Mouse (Mus musculus) liver, embryonic 15.5 days (tissue): Measurements from ENCODE around the gene Nlgn2. TPM values are rescaled to one million over a fixed set of nuclear protein-coding genes. Genes with fewer than 3 reads are reported as not detected.

Experiments
- ATAC-seq: fragments of 200-750 bp; cut with Nextera tagmentation; 2 replicates; pipeline ENCODE4 v1.8.0; 2017; ENCODE audit warnings: moderate number of reproducible peaks, mild to moderate bottlenecking, moderate library complexity; ENCODE audit not compliant: insufficient read depth
- H3K27ac ChIP-seq: fragments of 300-500 bp; sonication (generic); replicated peaks from 2 replicates; pipeline ENCODE4 v1.5.1; 2015; ENCODE audit warnings: mild to moderate bottlenecking, inconsistent platforms
- H3K27me3 ChIP-seq: fragments of 300-500 bp; sonication (generic); 2 replicates; pipeline ENCODE4 v1.6.1; 2015; ENCODE audit warnings: mild to moderate bottlenecking, inconsistent platforms
- H3K36me3 ChIP-seq: fragments of 300-500 bp; sonication (generic); replicated peaks from 2 replicates; pipeline ENCODE4 v1.6.1; 2015; ENCODE audit warnings: moderate library complexity, mild to moderate bottlenecking, inconsistent platforms
- H3K4me1 ChIP-seq: fragments of 300-500 bp; sonication (generic); replicated peaks from 2 replicates; pipeline ENCODE4 v1.6.1; 2015; ENCODE audit warnings: inconsistent platforms
- H3K4me2 ChIP-seq: fragments of 300-500 bp; sonication (generic); 2 replicates; pipeline ENCODE4 v1.6.1; 2015; ENCODE audit warnings: moderate library complexity, mild to moderate bottlenecking, inconsistent platforms
- H3K4me3 ChIP-seq: fragments of 300-500 bp; sonication (generic); replicated peaks from 2 replicates; pipeline ENCODE4 v1.5.1; 2015; ENCODE audit warnings: mild to moderate bottlenecking, inconsistent platforms
- H3K9ac ChIP-seq: fragments of 300-500 bp; sonication (generic); 2 replicates; pipeline ENCODE4 v1.6.1; 2015; ENCODE audit warnings: moderate library complexity, mild to moderate bottlenecking, inconsistent platforms
- H3K9me3 ChIP-seq: fragments of 300-500 bp; sonication (generic); replicated peaks from 2 replicates; pipeline ENCODE4 v1.6.1; 2016; ENCODE audit warnings: inconsistent platforms
- WGBS: fragments of 180-500 bp; shearing (Covaris S2); methylation state at CpG from one replicate; pipeline ENCODE4 v1.1.7; 2015; ENCODE audit warnings: mixed read lengths; ENCODE audit not compliant: insufficient replicate concordance; 5-methylcytosine and 5-hydroxymethylcytosine counted together
- polyA plus RNA-seq: library from polyadenylated mRNA; unstranded; fragments of >200 nt; fragmentation: Nextera tagmentation; extraction: Ambion mirVana; gene quantifications from 2 replicates; pipeline ENCODE4 v1.2.1, GENCODE M21; 2015

The Nlgn2 gene
- 0.54 and 0.64 TPM in 2 replicates for polyA plus RNA-seq

DNA sequence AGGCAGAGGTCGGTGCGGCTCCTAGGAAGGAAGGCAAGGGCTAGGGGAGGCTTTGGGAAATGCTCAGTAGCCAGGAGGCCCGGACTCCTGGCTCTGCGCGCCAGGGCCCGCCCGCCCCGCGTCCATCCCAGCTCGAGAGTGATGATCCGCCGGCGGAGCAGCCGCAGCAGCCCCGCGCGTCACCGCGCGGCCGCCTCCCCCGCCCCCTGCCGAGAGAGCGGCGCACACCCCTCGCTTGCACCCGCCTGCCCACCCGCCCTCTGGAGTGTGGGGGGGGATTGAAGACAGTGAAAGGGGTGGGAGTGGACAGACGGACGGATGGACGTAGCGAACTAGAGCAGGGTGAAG is at the start of gene Nlgn2:
Nlgn2 (minus strand) TSS at position 181 of the 348 bp plus-strand sequence.
- Histone ChIP-seq H3K36me3 (0 out of 2 replicates have a peak, but pooled peaks cover 4% of the 10 kb centered on the region), H3K4me1 (peaks cover 67% of the 10 kb centered on the region), H3K9ac (peak within 1 kb of the TSS; percentile 81), H3K4me3 (peak within 1 kb of the TSS; percentile 78), H3K9me3 (no peaks in the 10 kb centered on the region), H3K27me3 (peaks cover 53% of the 10 kb centered on the region), H3K27ac (peak within 1 kb of the TSS; percentile 92), H3K4me2 (peak within 1 kb of the TSS; percentile 95)
- 0% methylated on average over 32 of the region's 32 CpGs for whole genome bisulfite sequencing
- peak; percentile 26 for ATAC-seq

DNA sequence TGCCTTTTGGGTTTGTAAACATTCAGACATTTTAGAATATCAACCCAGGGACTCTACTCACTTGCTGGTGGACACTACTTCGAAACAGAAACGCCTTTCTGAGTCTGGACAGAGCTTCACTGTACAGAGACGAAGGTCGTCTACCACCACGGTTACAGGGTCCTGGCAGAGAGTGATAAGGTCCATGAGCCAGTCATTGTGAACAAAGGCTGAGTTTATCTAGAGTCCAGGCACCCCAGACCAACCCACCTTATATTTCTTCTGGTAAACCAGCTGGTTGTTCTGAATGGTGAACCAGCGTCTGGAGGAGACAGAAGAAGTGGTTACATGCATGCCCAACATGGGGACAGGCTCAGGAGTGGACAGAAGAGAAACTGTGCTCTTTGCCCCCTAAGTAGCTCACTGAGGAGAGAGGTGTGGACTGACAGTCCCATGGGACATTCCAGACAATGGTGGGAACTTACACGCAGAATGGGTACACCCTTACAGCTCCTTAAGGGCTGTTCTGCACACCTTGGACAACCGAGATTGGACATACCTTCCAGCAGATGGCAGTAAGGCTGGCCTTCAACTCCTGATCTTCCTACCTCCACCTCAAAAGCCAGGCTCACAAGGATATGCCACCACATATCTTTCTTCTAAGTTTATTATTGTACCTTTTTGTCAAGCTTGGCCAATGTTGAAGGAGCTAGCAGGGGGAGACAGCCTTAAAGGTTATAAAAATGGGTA is 49.5 kb upstream of the Nlgn2 start:
- peak; percentile 84 for ATAC-seq
- Histone ChIP-seq H3K27ac (peak overlapping the region; percentile 69), H3K4me1 (peaks cover 66% of the 10 kb centered on the region), H3K36me3 (0 out of 2 replicates have a peak, but pooled peaks cover 7% of the 10 kb centered on the region), H3K4me3 (no peak overlapping the region), H3K4me2 (peak overlapping the region; percentile 48), H3K9me3 (no peaks in the 10 kb centered on the region), H3K27me3 (no peaks in the 10 kb centered on the region), H3K9ac (peak overlapping the region; percentile 2)
- 18% methylated on average over 8 of the region's 8 CpGs for WGBS

DNA sequence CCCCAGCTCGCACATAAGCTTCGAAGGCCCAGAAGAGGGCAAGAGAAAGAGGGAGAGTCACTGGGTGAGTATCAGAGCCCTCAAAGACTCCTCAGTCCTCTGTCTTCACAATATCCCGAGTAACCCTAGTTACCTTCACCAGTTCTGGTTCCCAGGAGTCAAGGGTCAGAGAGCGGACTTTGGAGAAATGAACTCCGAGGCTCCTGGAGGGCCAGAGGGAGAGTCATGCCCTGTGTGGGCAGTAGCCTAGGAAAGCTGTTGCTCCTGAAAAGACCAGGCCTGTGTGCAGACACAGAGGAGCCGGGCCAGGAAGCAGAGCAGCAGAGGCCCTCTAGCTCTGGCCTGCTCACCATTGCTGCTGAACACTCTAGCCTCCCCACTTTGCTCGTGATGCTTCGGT is 47.1 kb upstream of the Nlgn2 start:
- Histone ChIP-seq H3K36me3 (0 out of 2 replicates have a peak, but pooled peaks cover 7% of the 10 kb centered on the region), H3K4me2 (no peak overlapping the region), H3K4me3 (no peak overlapping the region), H3K4me1 (peaks cover 81% of the 10 kb centered on the region), H3K27ac (0 out of 2 replicates have a peak overlapping the region, but pooled peaks have one; percentile 41), H3K9me3 (no peaks in the 10 kb centered on the region), H3K27me3 (no peaks in the 10 kb centered on the region), H3K9ac (no peak overlapping the region)
- ATAC-seq: no peak
- 77% methylated on average over 8 of the region's 8 CpGs for WGBS

DNA sequence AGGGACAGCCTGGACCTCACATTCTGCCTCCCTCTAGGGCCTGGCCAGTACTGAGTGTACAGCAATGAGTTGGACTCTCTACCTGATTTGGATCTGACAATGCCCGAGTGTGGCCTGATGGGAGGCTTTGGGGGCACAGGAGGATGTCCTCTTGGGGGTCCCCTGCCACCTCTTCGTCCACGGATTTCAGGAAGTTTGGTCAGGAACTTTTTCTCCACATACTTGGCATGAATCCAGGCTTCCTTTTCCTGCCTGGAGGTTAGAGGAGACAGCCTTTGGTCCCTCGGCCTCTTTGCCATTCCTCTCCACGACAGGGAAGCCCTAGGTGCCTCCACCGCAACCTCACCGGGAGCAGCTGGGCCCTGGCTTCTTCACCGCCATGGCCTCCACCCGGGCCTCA is 46.7 kb upstream of the Nlgn2 start:
- no peaks in the 10 kb centered on the region for H3K27me3 ChIP-seq
- H3K4me1 ChIP-seq: peaks cover 83% of the 10 kb centered on the region
- no peak for ATAC-seq
- H3K9me3 ChIP-seq: no peaks in the 10 kb centered on the region
- WGBS: 71% methylated on average over 9 of the region's 9 CpGs
- H3K36me3 ChIP-seq: 0 out of 2 replicates have a peak, but pooled peaks cover 7% of the 10 kb centered on the region
- H3K27ac ChIP-seq: no peak overlapping the region
- H3K4me2 ChIP-seq: no peak overlapping the region
- no peak overlapping the region for H3K4me3 ChIP-seq
- H3K9ac ChIP-seq: no peak overlapping the region

DNA sequence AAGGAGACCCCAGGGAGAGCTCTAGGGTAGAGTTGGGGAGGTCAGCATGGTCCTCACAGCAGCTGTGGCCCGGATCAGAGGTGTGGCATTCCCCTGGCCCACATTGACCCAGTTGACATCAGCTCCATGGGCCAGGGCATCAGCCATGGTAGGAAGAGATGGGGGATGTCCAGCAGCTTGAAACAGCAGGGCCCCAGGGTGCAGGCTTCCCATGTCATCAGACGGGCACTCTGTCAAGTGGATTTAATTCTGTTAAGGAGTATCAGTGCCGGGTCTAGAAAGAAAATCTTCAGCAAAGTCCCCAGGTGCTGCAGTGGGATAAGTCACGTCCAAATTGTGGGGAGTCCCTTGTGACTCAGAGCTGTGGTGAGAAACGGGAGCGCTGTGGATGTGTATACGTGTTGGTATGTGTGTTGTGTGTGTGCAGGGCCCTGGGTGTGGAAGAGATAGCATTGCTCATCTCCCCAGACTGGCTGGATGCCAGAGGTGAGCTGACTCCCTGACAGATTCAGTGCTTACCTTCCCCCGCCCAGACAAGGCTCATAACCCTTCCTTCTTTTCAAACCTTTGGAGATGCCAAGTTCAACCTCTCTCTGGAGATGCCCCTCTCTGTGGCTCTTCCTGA is 46.1 kb upstream of the Nlgn2 start:
- Histone ChIP-seq H3K27me3 (no peaks in the 10 kb centered on the region), H3K4me1 (peaks cover 88% of the 10 kb centered on the region), H3K4me3 (no peak overlapping the region), H3K36me3 (0 out of 2 replicates have a peak, but pooled peaks cover 7% of the 10 kb centered on the region), H3K9ac (no peak overlapping the region), H3K9me3 (no peaks in the 10 kb centered on the region), H3K27ac (no peak overlapping the region), H3K4me2 (no peak overlapping the region)
- no peak for ATAC-seq
- WGBS: 69% methylated on average over 8 of the region's 8 CpGs

DNA sequence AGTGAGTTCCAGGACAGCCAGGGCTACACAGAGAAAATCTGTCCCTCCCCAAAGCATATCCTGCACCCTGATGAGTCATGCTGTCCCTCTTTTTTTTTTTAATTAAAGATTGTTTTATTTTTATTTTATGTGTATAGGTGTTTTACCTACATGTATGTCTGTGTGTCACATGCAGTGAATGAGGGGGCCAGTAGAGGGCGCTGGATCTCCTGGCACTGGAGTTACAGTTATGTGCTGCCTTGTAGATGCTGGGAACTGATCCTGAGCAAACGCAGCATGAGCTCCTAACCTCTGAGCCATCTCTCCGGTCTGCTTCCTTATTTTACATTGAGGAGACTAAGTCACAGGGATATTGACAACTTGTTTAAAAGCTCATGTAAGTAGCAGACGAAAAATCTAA is 45.5 kb upstream of the Nlgn2 start:
- ATAC-seq: no peak
- H3K4me2 ChIP-seq: no peak overlapping the region
- H3K9ac ChIP-seq: no peak overlapping the region
- H3K27me3 ChIP-seq: no peaks in the 10 kb centered on the region
- peaks cover 92% of the 10 kb centered on the region for H3K4me1 ChIP-seq
- H3K27ac ChIP-seq: no peak overlapping the region
- 67% methylated on average over 4 of the region's 4 CpGs for whole genome bisulfite sequencing
- no peak overlapping the region for H3K4me3 ChIP-seq
- H3K36me3 ChIP-seq: 0 out of 2 replicates have a peak, but pooled peaks cover 7% of the 10 kb centered on the region
- H3K9me3 ChIP-seq: no peaks in the 10 kb centered on the region

DNA sequence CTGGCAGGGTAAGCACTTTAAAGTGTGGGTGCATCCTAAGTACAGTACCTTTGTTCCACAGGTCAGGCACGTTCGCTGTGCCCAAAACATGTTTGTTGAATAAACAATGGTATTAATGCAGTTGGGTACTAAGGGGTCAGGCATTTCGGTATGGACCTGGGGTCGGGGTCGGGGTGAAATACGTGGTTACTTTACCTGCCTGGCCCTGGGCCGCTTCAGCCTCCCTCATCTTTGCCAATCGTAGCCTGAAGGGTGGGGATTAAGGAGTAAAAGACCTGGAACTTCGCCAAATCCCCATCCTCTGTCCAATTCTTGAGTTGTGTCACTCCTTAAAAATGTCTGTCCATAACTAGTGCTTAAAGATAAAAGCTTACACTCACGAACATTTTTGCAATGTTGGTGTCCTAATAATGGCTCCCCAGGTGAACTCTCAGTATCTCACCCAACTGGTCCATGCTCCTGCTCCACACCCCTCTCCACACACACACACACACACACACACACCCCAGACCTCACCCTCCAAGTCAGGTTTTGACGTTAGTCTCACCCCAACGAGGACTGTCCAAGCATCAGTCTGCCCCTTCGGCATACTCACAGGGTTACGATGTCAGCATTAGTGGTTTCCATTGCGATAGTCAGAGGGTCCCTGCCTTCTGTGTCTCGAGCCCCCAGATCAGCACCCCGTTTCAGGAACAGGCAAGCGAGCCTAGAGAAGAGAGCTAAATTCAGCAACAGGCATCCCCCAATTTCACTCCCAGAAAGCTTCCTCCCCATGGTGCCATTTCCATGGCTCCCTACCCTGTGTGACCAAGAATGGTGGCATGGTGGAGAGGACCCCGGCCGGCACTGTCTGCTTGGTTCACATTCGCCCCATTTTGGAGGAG is 44.4 kb upstream of the Nlgn2 start:
- Histone ChIP-seq H3K9ac (peak overlapping the region; percentile 64), H3K27me3 (0 out of 2 replicates have a peak, but pooled peaks cover 2% of the 10 kb centered on the region), H3K27ac (peak overlapping the region; percentile 87), H3K4me2 (peak overlapping the region; percentile 97), H3K36me3 (0 out of 2 replicates have a peak, but pooled peaks cover 7% of the 10 kb centered on the region), H3K4me1 (peaks cover 92% of the 10 kb centered on the region), H3K9me3 (no peaks in the 10 kb centered on the region), H3K4me3 (peak overlapping the region; percentile 64)
- ATAC-seq: no peak
- WGBS: 67% methylated on average over 21 of the region's 21 CpGs

DNA sequence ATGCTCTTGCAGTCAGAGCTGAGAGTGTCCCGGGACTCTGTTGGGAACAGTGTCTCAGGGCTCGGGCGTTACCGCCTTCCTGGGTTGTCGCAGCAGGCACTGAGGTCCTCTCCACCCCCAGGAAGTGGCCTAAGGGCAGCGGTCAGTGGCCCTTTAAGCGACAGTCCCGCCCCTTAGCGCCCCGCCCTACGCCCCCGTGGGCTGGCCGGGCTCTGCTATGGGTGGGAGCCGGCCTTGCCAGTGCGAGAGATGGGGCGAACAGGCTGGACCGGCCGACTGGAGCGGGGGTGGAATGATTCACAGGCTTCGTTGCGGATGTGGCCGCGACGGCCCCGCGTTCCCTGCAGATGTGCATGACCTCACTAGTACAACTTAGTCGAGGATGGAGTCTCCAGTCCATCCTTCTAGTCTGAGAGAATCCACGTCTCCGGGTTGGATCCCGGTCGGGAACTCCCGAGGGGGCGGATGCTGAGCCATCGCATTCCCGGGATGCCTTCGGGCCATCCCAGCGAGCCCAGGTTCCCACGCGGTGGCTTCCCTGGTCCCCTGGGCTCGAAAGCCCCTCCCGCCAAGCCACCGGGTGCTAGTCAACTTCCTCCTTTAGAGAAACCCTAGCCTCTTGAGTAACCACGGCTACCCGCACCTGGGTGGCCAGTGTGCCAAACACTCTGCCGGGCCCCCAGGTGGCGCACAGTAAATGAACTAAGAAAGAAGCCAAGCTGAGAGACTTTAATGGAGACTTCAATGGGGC is 43.4 kb upstream of the Nlgn2 start, which contains the start of gene Kctd11:
Kctd11 (minus strand) TSS at position 554 of the 751 bp plus-strand sequence.
- Histone ChIP-seq H3K4me2 (peak within 1 kb of the TSS; percentile 97), H3K9ac (peak within 1 kb of the TSS; percentile 64), H3K4me1 (peaks cover 92% of the 10 kb centered on the region), H3K36me3 (0 out of 2 replicates have a peak, but pooled peaks cover 7% of the 10 kb centered on the region), H3K27me3 (0 out of 2 replicates have a peak, but pooled peaks cover 3% of the 10 kb centered on the region), H3K9me3 (no peaks in the 10 kb centered on the region), H3K4me3 (peak within 1 kb of the TSS; percentile 64), H3K27ac (peak within 1 kb of the TSS; percentile 87)
- WGBS: under 1% methylated on average over 46 of the region's 46 CpGs
- ATAC-seq: peak; percentile 76

DNA sequence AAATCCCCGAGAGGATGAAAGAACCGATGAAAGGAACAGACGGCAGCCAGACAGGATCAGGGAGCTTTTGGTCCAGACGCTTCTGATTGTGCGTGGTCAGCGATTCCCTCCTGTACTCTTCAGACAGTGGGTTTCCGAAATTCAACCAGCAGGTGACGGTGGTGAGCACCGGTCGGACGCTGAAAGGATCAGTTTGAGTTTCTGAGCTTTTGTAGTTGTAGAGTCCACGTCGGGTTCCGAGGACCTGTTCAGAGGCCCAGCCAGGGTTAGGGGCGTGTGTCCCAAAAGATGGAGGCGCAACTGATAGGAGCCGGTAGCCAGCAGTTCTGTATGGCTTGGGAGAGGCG is 42.9 kb upstream of the Nlgn2 start:
- WGBS: under 1% methylated on average over 18 of the region's 18 CpGs
- Histone ChIP-seq H3K4me3 (peak overlapping the region; percentile 64), H3K27ac (peak overlapping the region; percentile 87), H3K9ac (peak overlapping the region; percentile 64), H3K27me3 (0 out of 2 replicates have a peak, but pooled peaks cover 3% of the 10 kb centered on the region), H3K4me1 (peaks cover 92% of the 10 kb centered on the region), H3K36me3 (0 out of 2 replicates have a peak, but pooled peaks cover 7% of the 10 kb centered on the region), H3K4me2 (peak overlapping the region; percentile 97), H3K9me3 (no peaks in the 10 kb centered on the region)
- peak; percentile 43 for ATAC-seq

DNA sequence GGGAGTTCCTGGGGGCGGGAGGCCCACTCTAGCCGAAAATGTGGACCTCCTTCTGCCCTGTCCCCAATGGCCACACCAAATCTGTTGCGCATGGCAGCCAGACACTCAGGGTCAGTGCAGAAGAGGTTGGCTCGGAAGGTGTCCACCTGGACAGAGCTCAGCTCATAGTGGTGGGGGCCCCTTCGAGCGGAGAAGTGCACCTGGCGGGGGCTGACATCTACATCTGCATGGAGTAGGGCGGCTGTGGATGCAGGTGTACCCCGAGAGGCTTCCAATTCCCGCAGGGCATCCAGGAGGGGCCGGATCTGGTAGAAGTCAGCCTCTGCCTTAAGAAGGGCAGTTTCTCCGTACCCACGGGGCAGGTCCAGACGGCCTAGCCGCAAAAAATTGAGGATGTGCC is 42.1 kb upstream of the Nlgn2 start:
- peaks cover 90% of the 10 kb centered on the region for H3K4me1 ChIP-seq
- H3K4me3 ChIP-seq: peak overlapping the region; percentile 64

More for the DNA sequence above, 42.1 kb upstream of the Nlgn2 start:
- H3K9me3 ChIP-seq: no peaks in the 10 kb centered on the region
- WGBS: 76% methylated on average over 15 of the region's 15 CpGs
- H3K9ac ChIP-seq: no peak overlapping the region; the same call in 1 of the 2 replicates
- 0 out of 2 replicates have a peak, but pooled peaks cover 3% of the 10 kb centered on the region for H3K27me3 ChIP-seq
- peak overlapping the region; percentile 79 for H3K27ac ChIP-seq
- ATAC-seq: no peak
- peak overlapping the region; percentile 97 for H3K4me2 ChIP-seq
- H3K36me3 ChIP-seq: 0 out of 2 replicates have a peak, but pooled peaks cover under 1% of the 10 kb centered on the region
